In genomic region chr7:78826682-78827385, GRCm38 (mm10) we compare ENCODE assay signal across 9 mouse cellular contexts. TPM values are rescaled to one million over a fixed set of nuclear protein-coding genes. Genes with fewer than 3 reads are reported as not detected.
DNase-seq lines count a peak whose midpoint lies in the region; ATAC-seq and TF ChIP-seq lines count a peak whose summit lies in the region.
"Had no signal": no experiment of that assay in that cellular context is flagged by ENCODE, and none has a peak within 500 bp of the region (broad histone marks: within the 10 kb centered on the region; RNA-seq: fewer than 3 reads in every experiment).

No protein-coding gene starts in this region.

- 0 out of 2 replicates have a peak, but pooled peaks have one; percentile 14 for TF ChIP-seq EP300 in CH12.LX (IDR thresholded peaks at IDR 0.05; ENCODE audit: low read length)

- no peak for TF ChIP-seq POLR2A in CH12.LX (IDR thresholded peaks at IDR 0.05; ENCODE audit: low read depth, low read length)

- H3K9me3 ChIP-seq in CH12.LX (replicated peaks; ENCODE audit: low read length), result no peaks in the 10 kb centered on the region
- no peaks in the 10 kb centered on the region for H3K9me3 ChIP-seq in forebrain, embryonic 15.5 days
- H3K9me3 ChIP-seq in midbrain, embryonic 12.5 days, result no peaks in the 10 kb centered on the region
- H3K9me3 ChIP-seq: G1E had no signal

- H3K36me3 ChIP-seq in CH12.LX (replicated peaks in 1 of 2; ENCODE audit: control insufficient read depth in 1 of 2, insufficient read depth in 1 of 2, low read length in 1 of 2), result peaks cover 33 to 79% of the 10 kb centered on the region in 2 experiments
- peaks cover 15% of the 10 kb centered on the region for H3K36me3 ChIP-seq in forebrain, embryonic 15.5 days
- peaks cover 45% of the 10 kb centered on the region for H3K36me3 ChIP-seq in midbrain, embryonic 12.5 days

- H3K27ac ChIP-seq in CH12.LX (ENCODE audit: insufficient read depth, low read depth), result no peak overlapping the region
- peak overlapping the region; percentile 53 for H3K27ac ChIP-seq in forebrain, embryonic 15.5 days (replicated peaks)
- H3K27ac ChIP-seq in midbrain, embryonic 12.5 days (replicated peaks), result peak overlapping the region; percentile 60

- no peak overlapping the region for H3K4me2 ChIP-seq in CH12.LX (ENCODE audit: insufficient read depth, low read depth, poor library complexity, severe bottlenecking)
- no peak overlapping the region for H3K4me2 ChIP-seq in forebrain, embryonic 15.5 days (replicated peaks)
- H3K4me2 ChIP-seq in midbrain, embryonic 12.5 days (replicated peaks), result no peak overlapping the region

- ATAC-seq in forebrain, embryonic 15.5 days (replicated peaks), result peak; percentile 58
- peak; percentile 89 for ATAC-seq in midbrain, embryonic 12.5 days (ENCODE audit: low FRiP score, low read depth)
- ATAC-seq in megakaryocyte, adult 5-6 weeks (ENCODE audit: poor library complexity, severe bottlenecking), result no peak

- in situ Hi-C loops in CH12.LX (cut with MboI; ENCODE audit: low pct_ligation_motif_present, low pct_unique_long_range_greater_than_20kb, low sequenced_read_pairs), result no loop called here

- peak in 1 of 2 experiments; percentile 70; a peak in 2 of 4 replicates for TF ChIP-seq CTCF in CH12.LX (conservative IDR thresholded peaks at IDR 0.05 in 1 of 2, IDR thresholded peaks at IDR 0.05 in 1 of 2; ENCODE audit: low read depth in 2 of 2, low read length in 2 of 2)

- dilution Hi-C loops in CH12.LX (cut with MboI; ENCODE audit: extremely low pct_ligation_motif_present, extremely low pct_unique_long_range_greater_than_20kb, low sequenced_read_pairs), result no loop called here

- peaks cover 4 to 6% of the 10 kb centered on the region in 2 experiments; a peak in 2 of 4 replicates for H3K4me1 ChIP-seq in CH12.LX (ENCODE audit: control insufficient read depth in 1 of 2, insufficient read depth in 2 of 2)
- no peaks in the 10 kb centered on the region; the same call in 1 of the 2 replicates for H3K4me1 ChIP-seq in forebrain, embryonic 15.5 days
- H3K4me1 ChIP-seq in midbrain, embryonic 12.5 days, result peaks cover 10% of the 10 kb centered on the region; the same call in 1 of the 2 replicates

- no peak overlapping the region for H3K4me3 ChIP-seq in CH12.LX (replicated peaks in 1 of 3; ENCODE audit: low read depth in 2 of 3, low read length in 2 of 3, poor library complexity in 1 of 3)
- H3K4me3 ChIP-seq in forebrain, embryonic 15.5 days, result no peak overlapping the region
- H3K4me3 ChIP-seq in midbrain, embryonic 12.5 days, result no peak overlapping the region

- intact Hi-C loops in heart, postnatal 36 days (cut with DNase I), result no loop called here

- no peak overlapping the region for H3K9ac ChIP-seq in CH12.LX (ENCODE audit: insufficient read depth, low read depth)
- no peak overlapping the region for H3K9ac ChIP-seq in forebrain, embryonic 15.5 days (replicated peaks)
- H3K9ac ChIP-seq in midbrain, embryonic 12.5 days (replicated peaks), result no peak overlapping the region

- H3K79me2 ChIP-seq in CH12.LX (replicated peaks; ENCODE audit: control insufficient read depth, extremely low read depth, insufficient read depth, poor library complexity, severe bottlenecking), result no peaks in the 10 kb centered on the region

- TF ChIP-seq RAD21 in CH12.LX (IDR thresholded peaks at IDR 0.05; ENCODE audit: low read depth, low read length), result peak; percentile 11

- H3K27me3 ChIP-seq in CH12.LX (replicated peaks), result no peaks in the 10 kb centered on the region
- no peaks in the 10 kb centered on the region for H3K27me3 ChIP-seq in forebrain, embryonic 15.5 days
- no peaks in the 10 kb centered on the region for H3K27me3 ChIP-seq in midbrain, embryonic 12.5 days

- DNase-seq in heart, adult 8-10 months (ENCODE audit: low spot score), result peak; percentile 28
- DNase-seq in heart, postnatal 36 days, result no peak
- DNase-seq in CH12.LX (ENCODE audit: extremely low read depth), result peak; percentile 61
- DNase-seq in thymus, postnatal 4 days, result peak; percentile 73
- DNase-seq in layer of hippocampus, adult 9-11 months, result no peak

- WGBS in forebrain, embryonic 15.5 days, result 63% methylated on average over 9 of the region's 9 CpGs
- 63% methylated on average over 9 of the region's 9 CpGs for WGBS in midbrain, embryonic 12.5 days

TF ChIP-seq in CH12.LX, 34 proteins besides CTCF, POLR2A, EP300 and RAD21:
- TF ChIP-seq MAZ (IDR thresholded peaks at IDR 0.05; ENCODE audit: low read depth, low read length) (no peak), SMC3 (IDR thresholded peaks at IDR 0.05; ENCODE audit: low read depth, low read length) (peak; percentile 49), NELFE (IDR thresholded peaks at IDR 0.05; ENCODE audit: low read depth, low read length) (0 out of 2 replicates have a peak, but pooled peaks have one; percentile 18)

RNA-seq across cellular contexts. Expression of gene Det1, which starts 20.2 kb away (rescaled TPM):
- total RNA-seq in heart, adult 8-10 months (2022), result 10 to 100 TPM; 13.5 to 16.7 (median 15.1) TPM
- total RNA-seq in heart, postnatal 36 days (2021), result 10 to 100 TPM; 12.1 to 14.4 TPM
- total RNA-seq in CH12.LX (2012; rRNA removed) (12.6 and 12.9 TPM in 2 replicates), CH12.LX (2014; rRNA removed) (11.9 and 14.3 TPM in 2 replicates)
- 9.5 and 12.2 TPM in 2 replicates for polyA plus RNA-seq in CH12.LX (2012; ENCODE audit: insufficient read length, low read depth)
- polyA plus RNA-seq in forebrain, embryonic 15.5 days (2015; fragmentation: Nextera tagmentation; extraction: Ambion mirVana), result 18.1 and 18.5 TPM in 2 replicates
- 21.2 and 21.3 TPM in 2 replicates for polyA plus RNA-seq in midbrain, embryonic 12.5 days (2016; fragmentation: Nextera tagmentation; extraction: Ambion mirVana)
- 10.6 and 10.7 TPM in 2 replicates for total RNA-seq in megakaryocyte, adult 5-6 weeks (2015)
- total RNA-seq in megakaryocyte, adult 5-6 weeks (2017), result 7.2 and 9.3 TPM in 2 replicates

RNA-seq across cellular contexts. Expression of gene Mrpl46, which starts 43.5 kb away (rescaled TPM):
- 10 to 100 TPM; 50.8 to 60.1 (median 55.3) TPM for total RNA-seq in heart, adult 8-10 months (2022)
- total RNA-seq in heart, postnatal 36 days (2021), result 10 to 100 TPM; 50.3 to 57.4 TPM
- 62.8 and 79.0 TPM in 2 replicates for total RNA-seq in CH12.LX (2012; rRNA removed)
- 56.1 and 64.6 TPM in 2 replicates for total RNA-seq in CH12.LX (2014; rRNA removed)
- polyA plus RNA-seq in CH12.LX (2012; ENCODE audit: insufficient read length, low read depth), result 63.2 and 72.5 TPM in 2 replicates
- 53.5 and 55.0 TPM in 2 replicates for polyA plus RNA-seq in forebrain, embryonic 15.5 days (2015; fragmentation: Nextera tagmentation; extraction: Ambion mirVana)
- polyA plus RNA-seq in midbrain, embryonic 12.5 days (2016; fragmentation: Nextera tagmentation; extraction: Ambion mirVana), result 60.8 and 64.0 TPM in 2 replicates
- 20.6 and 32.0 TPM in 2 replicates for total RNA-seq in megakaryocyte, adult 5-6 weeks (2015)
- 29.3 TPM in 2 replicates for total RNA-seq in megakaryocyte, adult 5-6 weeks (2017)

RNA-seq across cellular contexts. Expression of gene Mrps11, which starts 43.9 kb away (rescaled TPM):
- total RNA-seq in heart, adult 8-10 months (2022), result 10 to 100 TPM; 39.7 to 43.2 (median 42.7) TPM
- total RNA-seq in heart, postnatal 36 days (2021), result 10 to 100 TPM; 45.4 to 46.9 TPM
- total RNA-seq in CH12.LX (2012; rRNA removed) (68.3 and 87.2 TPM in 2 replicates), CH12.LX (2014; rRNA removed) (80.4 and 94.6 TPM in 2 replicates)
- polyA plus RNA-seq in CH12.LX (2012; ENCODE audit: insufficient read length, low read depth), result 71.4 and 75.1 TPM in 2 replicates
- 68.8 and 72.9 TPM in 2 replicates for polyA plus RNA-seq in forebrain, embryonic 15.5 days (2015; fragmentation: Nextera tagmentation; extraction: Ambion mirVana)
- polyA plus RNA-seq in midbrain, embryonic 12.5 days (2016; fragmentation: Nextera tagmentation; extraction: Ambion mirVana), result 68.3 and 71.4 TPM in 2 replicates
- 21.8 and 24.9 TPM in 2 replicates for total RNA-seq in megakaryocyte, adult 5-6 weeks (2015)
- total RNA-seq in megakaryocyte, adult 5-6 weeks (2017), result 33.7 and 45.6 TPM in 2 replicates

Comparison
In these comparisons a context has a peak if more than half of its experiments do, and no peak if none do; other contexts are left out.
1. DNase-seq: peak in heart, adult 8-10 months (single experiment), CH12.LX (single experiment) and thymus, postnatal 4 days (single experiment); none in heart, postnatal 36 days (0 of 2) and layer of hippocampus, adult 9-11 months (single experiment).